Mouse (Mus musculus) testis, adult 2 months (tissue): ENCODE measurements at regions not wholly inside any gene's neighbourhood (a gene's known extent, or its start where the extent isn't known, plus 50 kb on each side); places are given as distances from the start of the nearest gene placed in this dataset.

ENCODE experiments used
- CTCF ChIP-seq: fragments of 200-500 bp; IDR thresholded peaks from 2 replicates; pipeline ENCODE4 v1.5.1; 2012; ENCODE audit warnings: low read depth, mild to moderate bottlenecking, inconsistent platforms, low read length, moderate library complexity; ENCODE audit not compliant: control insufficient read depth, insufficient read depth, insufficient replicate concordance
- POLR2A ChIP-seq: fragments of 200-500 bp; IDR thresholded peaks from 2 replicates; pipeline ENCODE4 v1.6.1; 2012; ENCODE audit warnings: low read depth, mild to moderate bottlenecking, inconsistent platforms, low read length, moderate library complexity; ENCODE audit not compliant: control insufficient read depth

DNA sequence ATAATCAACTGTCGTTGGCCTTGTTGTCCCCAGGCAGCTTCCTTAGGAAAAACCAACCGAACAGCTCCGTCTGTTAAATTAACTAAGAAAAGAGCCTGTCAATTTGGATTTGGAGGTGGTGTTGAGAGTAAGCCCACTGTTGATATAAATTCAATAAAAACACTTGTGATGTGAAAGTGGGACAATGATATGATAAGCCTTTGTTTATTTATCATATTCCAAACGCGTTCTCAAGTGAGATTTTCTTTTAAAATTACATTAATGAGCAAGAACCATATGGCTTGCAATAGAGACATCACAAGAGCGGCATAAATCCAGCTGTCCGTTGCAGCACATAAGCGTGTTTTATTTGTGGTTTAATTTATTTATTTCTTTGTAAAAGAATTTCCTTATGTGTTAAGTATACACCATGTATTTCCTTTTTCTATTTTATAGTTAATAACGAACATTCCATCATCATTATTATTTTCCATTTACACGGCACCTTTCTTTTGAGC lies 307.5 kb upstream of the Cwc22 start:
- TF ChIP-seq POLR2A, result no peak
- no peak for TF ChIP-seq CTCF
